Mouse (Mus musculus) heart, postnatal 4 days (tissue): ENCODE measurements around the gene Prcd. TPM values are rescaled to one million over a fixed set of nuclear protein-coding genes. Genes with fewer than 3 reads are reported as not detected.
"Not testable (repeated sequence)": the region's sequence is repeated elsewhere in the genome, so short reads cannot be mapped to it uniquely, and the experiment has no call there.

Experiments used
- DNase-seq: peaks from one replicate; pipeline ENCODE4 v3.0.0; 2021
- total RNA-seq, 2 experiments: library from RNA; stranded (reverse); gene quantifications; 2 replicates each; pipeline ENCODE4 v1.2.3; 2021

The Prcd gene
- 1 to 10 TPM; 1.1 to 1.5 TPM for total RNA-seq

DNA sequence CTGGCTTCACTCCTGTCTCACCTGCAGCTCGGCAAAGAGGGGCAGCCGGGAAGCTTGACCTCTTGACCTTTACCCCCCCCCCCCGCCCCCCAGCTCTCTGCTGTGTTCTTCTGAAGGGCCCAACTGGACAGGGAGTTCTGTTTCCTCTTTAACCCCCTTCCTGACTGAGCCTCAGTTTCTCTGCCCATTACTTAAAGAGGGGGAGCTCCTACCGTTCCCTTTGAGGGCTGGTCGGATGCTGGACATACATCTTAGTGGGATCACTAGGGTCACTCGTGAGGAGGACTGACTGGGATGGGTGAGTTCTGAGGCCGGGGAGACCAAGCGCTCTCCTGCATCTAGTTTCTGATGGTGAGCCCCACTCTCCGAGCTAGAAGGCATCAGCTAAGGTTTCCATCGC is at the start of gene Prcd:
Gene Prcd (plus strand): TSS at position 301 of the 400 bp plus-strand sequence.
- DNase-seq = no peak

DNA sequence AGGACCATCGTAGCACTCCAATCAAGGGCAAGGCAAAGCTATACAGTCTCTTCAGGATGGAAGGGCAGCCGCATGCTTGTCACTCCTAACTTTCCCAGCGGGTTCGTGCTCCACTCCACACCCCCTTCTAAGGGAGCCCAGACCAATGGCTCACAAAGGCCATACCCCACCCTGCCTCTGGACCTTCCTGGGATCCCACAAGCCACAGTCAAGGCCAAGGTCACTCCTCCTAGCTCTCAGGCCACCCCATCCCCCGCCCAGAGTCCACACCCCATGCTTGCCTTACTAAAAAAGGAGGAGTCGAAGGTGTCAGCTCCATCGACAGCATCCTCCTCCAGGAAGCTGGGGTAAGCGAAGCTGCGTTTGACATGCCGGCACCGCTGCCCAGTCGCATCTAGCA is 49.2 kb upstream of the Prcd start:
- no peak for DNase-seq

- no peak for DNase-seq
Measured at GRCm38 (mm10) chr11:116607717-116608116, 45.6 kb upstream of the Prcd start.

DNA sequence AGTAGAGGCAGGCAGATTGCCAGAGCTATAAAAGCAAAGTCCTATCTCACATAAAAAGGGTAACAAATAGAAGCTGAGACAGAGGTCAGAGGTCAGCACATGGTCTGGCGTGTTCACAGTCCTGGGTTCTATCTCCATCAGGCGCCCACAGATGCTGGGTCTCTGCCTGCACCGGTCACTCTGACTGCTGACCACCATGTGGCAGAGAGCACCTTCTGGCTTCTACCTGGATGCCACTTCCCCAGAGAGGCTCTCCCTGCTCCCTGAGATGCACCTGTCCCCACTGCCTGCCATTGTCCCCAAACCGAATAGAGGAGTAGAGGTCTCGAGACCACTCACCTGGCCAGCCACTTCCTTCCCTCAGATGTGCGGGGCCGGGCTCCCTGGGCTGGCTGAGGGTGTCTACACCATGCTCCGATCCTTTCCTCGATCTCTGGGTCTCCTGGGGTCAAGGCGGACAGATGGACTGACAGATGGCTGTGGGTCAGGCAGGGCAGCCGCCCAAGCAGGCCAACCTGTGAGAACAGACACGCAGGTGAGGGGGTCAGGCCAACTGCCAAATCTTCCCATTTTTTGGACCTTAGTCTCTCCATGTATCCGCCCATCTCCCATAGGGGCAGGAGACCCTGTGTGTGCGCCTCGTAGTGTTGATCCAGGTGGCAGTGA is 43.2 kb upstream of the Prcd start:
- no peak for DNase-seq

- DNase-seq = not testable (repeated sequence)
Measured at GRCm38 (mm10) chr11:116611168-116611567, 42.2 kb upstream of the Prcd start.

- no peak for DNase-seq
Measured at GRCm38 (mm10) chr11:116611883-116612282, 41.5 kb upstream of the Prcd start.

DNA sequence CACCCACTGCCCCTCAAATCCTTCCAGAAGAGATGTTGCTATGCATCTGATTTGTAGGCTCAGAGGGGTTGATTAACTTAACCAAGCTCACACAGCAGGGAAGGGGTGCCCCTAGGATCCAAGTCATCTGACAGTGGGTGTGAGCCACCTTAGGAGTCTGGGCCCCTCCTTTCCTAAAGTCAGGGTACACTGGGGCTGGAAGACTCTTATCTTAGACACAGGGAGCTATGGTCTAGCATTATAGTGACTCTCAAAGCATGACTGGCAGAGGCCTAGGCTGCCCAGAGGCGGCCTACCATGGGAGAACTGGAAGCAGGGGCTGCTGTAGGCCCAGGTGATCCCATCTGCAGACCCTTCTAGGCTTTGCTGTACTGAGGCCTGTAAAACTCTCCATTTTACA is 40.8 kb upstream of the Prcd start:
- no peak for DNase-seq

- DNase-seq = no peak
Measured at GRCm38 (mm10) chr11:116613234-116613633, 40.1 kb upstream of the Prcd start.

DNA sequence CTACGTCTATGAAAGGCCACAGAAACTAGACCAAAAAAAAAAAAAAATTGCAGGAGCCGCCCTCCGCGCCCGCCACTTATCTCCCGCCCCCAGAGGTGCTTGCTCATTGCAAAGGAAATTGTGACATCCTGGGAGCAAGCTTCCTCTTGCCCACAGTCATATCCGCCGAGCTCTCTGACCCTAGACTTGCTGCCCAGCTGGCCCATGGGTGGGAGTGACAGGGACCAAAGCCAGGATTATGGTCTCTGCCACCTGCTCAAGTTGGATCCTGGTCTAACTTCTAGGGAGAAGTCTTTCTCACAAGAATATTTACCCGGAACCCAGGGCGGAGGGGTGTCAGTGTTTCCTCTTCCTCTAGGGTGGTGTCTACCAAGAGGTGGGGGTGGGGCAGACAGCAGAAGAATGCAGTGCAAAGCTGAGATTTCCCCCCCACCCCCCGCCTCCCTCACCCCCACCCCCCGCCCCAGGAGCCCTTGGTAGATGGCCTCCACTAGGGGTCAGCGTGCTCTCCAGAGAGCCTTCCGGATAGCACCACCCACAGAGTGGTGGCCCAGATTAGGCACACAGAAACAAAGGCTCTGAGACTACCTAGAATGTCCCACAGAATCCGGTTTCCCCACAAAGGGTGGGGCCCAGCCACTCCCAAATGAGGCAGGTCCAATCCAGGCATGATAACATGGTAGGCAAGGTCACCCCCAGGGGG is 37.4 kb upstream of the Prcd start:
- DNase-seq = peak; percentile 66

- DNase-seq = no peak
Measured at GRCm38 (mm10) chr11:116616438-116617118, 36.8 kb upstream of the Prcd start.

- DNase-seq = no peak
Measured at GRCm38 (mm10) chr11:116617641-116618040, 35.7 kb upstream of the Prcd start.

- DNase-seq = no peak
Measured at GRCm38 (mm10) chr11:116618666-116619065, 34.7 kb upstream of the Prcd start.

- DNase-seq = no peak
Measured at GRCm38 (mm10) chr11:116619156-116619555, 34.2 kb upstream of the Prcd start.

- no peak for DNase-seq
Measured at GRCm38 (mm10) chr11:116619561-116619960, 33.8 kb upstream of the Prcd start.

DNA sequence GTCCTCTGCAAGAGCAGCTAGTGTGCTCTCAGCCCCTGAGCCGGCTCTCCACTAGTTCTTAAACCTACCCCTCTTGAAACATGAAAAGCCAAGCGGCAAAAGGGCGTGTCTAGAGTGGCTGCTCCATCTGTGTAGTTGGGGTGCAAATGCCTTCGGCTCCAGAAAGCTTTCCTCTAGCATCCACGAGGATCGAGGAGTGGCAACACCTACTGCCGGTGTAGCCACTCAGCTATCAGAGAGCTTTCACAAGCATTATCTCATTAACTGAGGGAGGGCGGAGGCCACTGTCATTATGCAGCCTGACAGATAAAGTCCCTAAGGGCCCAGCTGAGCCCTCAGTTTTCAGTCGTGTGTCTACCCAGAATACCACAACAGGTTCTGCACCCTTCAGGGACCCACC is 33.3 kb upstream of the Prcd start:
- no peak for DNase-seq

DNA sequence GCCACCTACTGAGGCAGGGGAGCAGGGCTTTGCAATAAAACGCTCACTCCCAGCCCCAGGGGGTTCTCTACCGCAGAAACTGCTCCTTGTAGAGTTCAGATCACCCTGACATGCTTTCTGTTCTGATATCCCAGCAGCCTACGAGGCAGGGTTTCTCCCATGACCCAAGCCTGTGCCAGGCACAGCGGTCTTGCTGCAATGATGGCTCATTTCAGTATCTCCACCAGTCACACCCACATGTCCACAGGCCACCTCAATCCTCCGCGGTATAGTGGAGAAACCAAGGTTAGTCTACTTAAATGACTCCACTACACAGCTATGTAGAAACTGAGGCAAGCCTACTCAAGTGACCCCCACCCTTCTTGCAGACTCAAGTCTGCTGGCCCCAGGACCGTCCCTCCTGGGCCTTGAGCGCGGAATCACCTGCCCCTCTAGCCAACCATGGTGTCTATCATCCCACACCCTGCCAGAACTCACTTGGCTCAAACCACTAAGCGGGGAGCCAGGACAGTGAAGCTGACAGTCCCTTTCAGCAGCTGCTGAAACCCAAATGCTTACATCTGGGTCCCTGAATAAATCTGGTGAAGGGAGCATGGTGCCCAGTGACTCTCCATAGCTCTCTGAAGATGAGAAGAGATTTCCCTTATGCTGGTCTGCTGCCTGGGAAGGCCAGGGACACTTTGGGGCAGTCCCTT is 32.6 kb upstream of the Prcd start:
- no peak for DNase-seq

GRCm38 (mm10) chr11:116621258-116621704 is 32.1 kb upstream of the Prcd start:
- DNase-seq = peak; percentile 88

GRCm38 (mm10) chr11:116623281-116624124 is 29.8 kb upstream of the Prcd start:
- no peak for DNase-seq

DNA sequence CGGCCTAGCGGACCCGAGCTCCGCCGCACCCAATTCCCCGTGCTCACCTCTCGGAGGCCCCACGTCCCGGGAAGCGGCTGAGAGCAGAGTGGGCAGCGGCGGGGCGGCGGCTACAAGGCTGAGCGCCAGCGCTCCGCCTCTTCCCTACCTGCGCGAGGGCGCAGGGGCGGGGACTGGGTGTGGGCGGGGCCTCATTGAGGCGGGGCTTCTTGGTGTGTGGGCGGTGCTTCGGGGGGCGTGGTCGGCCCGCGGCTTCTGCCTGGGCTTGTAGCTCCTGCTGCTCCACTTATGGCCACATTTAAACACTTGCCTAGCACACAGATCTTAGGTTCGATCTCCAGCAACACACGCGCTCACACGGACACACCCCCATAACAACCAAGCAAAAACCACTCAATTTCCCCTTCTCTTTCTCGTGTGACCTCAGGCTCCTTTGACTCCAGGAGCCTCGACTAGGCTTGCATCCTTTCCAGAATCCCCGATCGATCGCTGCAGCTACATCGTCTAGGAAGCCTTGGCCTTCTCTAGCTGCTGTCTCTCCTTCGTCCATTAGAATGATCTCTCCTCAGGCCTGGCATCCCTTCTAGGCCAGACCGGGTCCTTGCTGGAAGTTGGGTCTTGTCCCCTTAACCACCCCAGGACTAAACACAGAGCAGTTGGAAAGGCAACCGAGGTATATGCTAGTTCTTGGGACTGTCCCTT is 29.1 kb upstream of the Prcd start:
- peak; percentile 92 for DNase-seq

DNA sequence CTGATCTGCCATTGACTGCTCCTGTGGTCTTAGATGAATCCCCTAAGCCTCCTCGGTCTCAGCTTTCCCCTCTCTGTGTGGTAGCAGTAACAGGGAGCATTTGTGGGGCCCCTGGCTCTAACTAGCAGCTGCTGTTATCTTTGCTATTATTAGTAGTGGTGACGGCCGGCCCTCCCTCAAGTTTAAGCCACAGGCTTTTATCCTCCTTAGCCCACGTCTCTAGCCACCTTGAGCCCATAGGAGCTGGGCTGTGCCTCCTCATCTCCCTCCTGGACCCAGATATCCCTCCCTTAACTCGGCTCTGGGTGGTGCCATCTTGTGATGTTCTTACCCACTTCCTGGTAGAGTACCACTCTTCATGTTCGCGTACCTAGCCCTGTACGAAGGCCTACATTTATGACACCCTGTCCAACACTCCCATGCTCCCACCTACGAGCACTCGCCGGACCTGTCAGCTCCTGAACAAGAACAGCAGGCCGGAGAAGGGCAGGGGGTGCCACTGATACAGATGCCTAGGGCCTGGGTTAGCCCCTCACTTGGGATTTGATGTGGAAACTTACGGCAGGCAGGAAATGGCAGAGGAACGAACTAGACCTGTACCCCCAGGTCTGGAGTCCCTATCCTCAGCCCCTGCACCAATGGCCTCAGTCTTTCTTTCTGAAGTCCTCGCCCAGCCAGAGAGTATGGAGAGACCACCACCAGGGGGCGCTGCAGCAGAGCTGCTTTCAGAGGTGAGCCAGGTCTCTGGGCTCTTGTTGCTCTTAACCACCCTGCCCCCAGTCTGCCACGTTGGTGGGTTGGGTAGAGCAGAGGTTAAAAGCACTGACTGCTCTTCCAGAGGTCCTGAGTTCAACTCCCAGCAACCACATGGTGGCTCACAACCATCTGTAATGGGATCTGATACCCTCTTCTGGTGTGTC is 28.0 kb upstream of the Prcd start:
- DNase-seq = peak; percentile 64
